Mouse (Mus musculus) C2C12 (cell line): ENCODE data around the gene Plxdc1.

Experiments
- CTCF ChIP-seq: IDR thresholded peaks from one replicate; pipeline ENCODE4 v1.5.1; 2011; ENCODE audit not compliant: control insufficient read depth, insufficient read depth, insufficient read length
- MYOG ChIP-seq: IDR thresholded peaks from one replicate; pipeline ENCODE4 v1.6.1; 2011; ENCODE audit not compliant: control insufficient read depth, insufficient read length; ENCODE audit errors: extremely low read depth

DNA sequence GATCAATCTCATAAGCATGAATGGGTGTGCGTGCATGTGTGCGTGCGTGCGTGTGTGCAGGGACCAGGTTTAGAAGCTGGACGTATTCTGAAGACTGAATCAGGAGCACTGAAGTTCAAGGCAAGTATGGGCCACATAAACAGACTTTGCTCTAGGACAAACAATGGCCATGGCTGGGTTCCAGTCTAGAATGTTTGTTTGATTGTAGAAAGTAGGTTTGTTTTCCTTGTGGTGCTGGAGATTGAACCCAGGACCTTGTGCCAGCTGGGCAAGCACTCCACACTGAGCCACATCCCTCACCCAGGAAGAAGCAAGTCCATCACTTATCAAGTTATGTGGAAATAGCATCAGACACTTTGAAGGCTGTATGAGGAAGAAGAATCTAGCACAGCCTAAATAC, 29.9 kb upstream of the Plxdc1 start:
- no peak for TF ChIP-seq CTCF
- TF ChIP-seq MYOG, result no peak
